Mouse (Mus musculus) C2C12 (cell line): ENCODE results near the gene BC049715.

Experiments
- CEBPB ChIP-seq: IDR thresholded peaks from one replicate; pipeline ENCODE4 v1.6.1; 2011; ENCODE audit warnings: low read depth, mild to moderate bottlenecking, control low read depth, moderate library complexity
- CTCF ChIP-seq: IDR thresholded peaks from one replicate; pipeline ENCODE4 v1.5.1; 2011; ENCODE audit not compliant: control insufficient read depth, insufficient read depth, insufficient read length
- FOSL1 ChIP-seq: IDR thresholded peaks from one replicate; pipeline ENCODE4 v1.8.0; 2011; ENCODE audit warnings: mild to moderate bottlenecking, low read length; ENCODE audit not compliant: poor library complexity, insufficient read depth, severe bottlenecking
- MAX ChIP-seq: IDR thresholded peaks from one replicate; pipeline ENCODE4 v1.6.1; 2011; ENCODE audit warnings: mild to moderate bottlenecking, control low read depth
- MYOD1 ChIP-seq: IDR thresholded peaks from one replicate; pipeline ENCODE4 v1.6.1; 2011; ENCODE audit warnings: low read depth; ENCODE audit not compliant: control insufficient read depth, insufficient read length
- MYOG ChIP-seq: IDR thresholded peaks from one replicate; pipeline ENCODE4 v1.6.1; 2011; ENCODE audit not compliant: control insufficient read depth, insufficient read length; ENCODE audit errors: extremely low read depth
- USF1 ChIP-seq: IDR thresholded peaks from one replicate; pipeline ENCODE4 v1.6.1; 2011; ENCODE audit warnings: low read depth, mild to moderate bottlenecking, control low read depth, moderate library complexity

DNA sequence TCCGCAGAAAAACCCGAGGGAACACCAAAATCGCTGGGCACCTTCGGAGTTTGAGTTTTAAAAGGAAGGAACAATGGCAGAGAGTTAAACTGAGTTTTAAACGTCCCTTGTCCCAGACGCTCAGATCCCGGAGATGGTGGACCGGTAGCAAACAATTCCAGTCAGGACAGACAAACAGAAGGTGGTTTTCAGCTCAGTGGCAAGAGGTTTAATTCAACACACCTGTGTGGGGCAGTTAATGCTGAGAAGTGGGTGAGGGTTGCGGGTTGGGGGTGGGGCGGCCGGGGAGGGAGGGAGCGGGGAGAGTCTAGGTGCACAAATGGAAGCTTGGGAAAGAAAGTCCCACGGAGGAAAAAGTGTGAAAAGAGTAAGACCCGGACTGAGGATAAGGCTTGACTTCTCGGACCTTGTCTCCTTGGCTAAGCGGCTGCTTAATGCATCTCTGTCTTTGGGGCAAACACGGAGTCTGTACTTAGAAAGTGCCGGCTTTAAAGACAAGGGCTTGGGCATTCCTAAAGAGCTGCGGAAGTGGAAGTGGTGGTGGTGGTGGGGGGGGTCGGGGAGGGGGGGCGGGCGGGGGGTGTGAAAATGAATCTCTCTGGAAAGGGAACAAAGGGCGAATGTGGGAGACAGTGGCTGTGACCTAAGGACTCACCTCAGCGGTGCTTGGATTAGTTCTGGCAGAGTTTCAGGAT lies 33.4 kb upstream of the BC049715 start:
- TF ChIP-seq CTCF (no peak), USF1 (no peak), MYOG (no peak), CEBPB (no peak), FOSL1 (no peak), MYOD1 (no peak), MAX (no peak)
